Mouse (Mus musculus): ENCODE results near the gene Ccnd1. TPM values are rescaled to one million over a fixed set of nuclear protein-coding genes. Genes with fewer than 3 reads are reported as not detected.
A peak's percentile ranks its signal among the peaks of the same experiment; 100 is the strongest.
"Not testable (repeated sequence)": the region's sequence is repeated elsewhere in the genome, so short reads cannot be mapped to it uniquely, and the experiment has no call there.

Ccnd1 gene
- polyA plus RNA-seq, 1 experiment from 2014 or later = 134 TPM

GRCm38 (mm10) chr7:144896294-144897218 lies 43.2 kb downstream of the Ccnd1 start, which contains the start of gene Fgf15:
Gene Fgf15 (plus strand): TSS chr7:144896531.
- Histone ChIP-seq H3K27ac (no peak within 1 kb of the TSS), H3K4me2 (peak within 1 kb of the TSS; percentile 94), H3K4me3 (peak within 1 kb of the TSS; percentile 46), H3K9me3 (no peaks in the 10 kb centered on the region), H3K36me3 (no peaks in the 10 kb centered on the region), H3K4me1 (peaks cover 24% of the 10 kb centered on the region), H3K9ac (peak within 1 kb of the TSS; percentile 36), H3K27me3 (peaks cover 70% of the 10 kb centered on the region)
- ATAC-seq (ENCODE audit: borderline replicate concordance, extremely low read depth, low FRiP score, low TSS enrichment) = peak; percentile 46; the same call in 1 of the 2 replicates
- under 1% methylated on average over 65 of the region's 65 CpGs for WGBS

GRCm38 (mm10) chr7:144895305-144896111 lies 44.2 kb downstream of the Ccnd1 start:
- H3K27me3 ChIP-seq = peaks cover 70% of the 10 kb centered on the region
- no peaks in the 10 kb centered on the region for H3K36me3 ChIP-seq
- no peaks in the 10 kb centered on the region for H3K9me3 ChIP-seq
- peaks cover 24% of the 10 kb centered on the region for H3K4me1 ChIP-seq
- peak overlapping the region; percentile 46 for H3K4me3 ChIP-seq
- H3K4me2 ChIP-seq = peak overlapping the region; percentile 94
- WGBS = under 1% methylated on average over 37 of the region's 37 CpGs
- H3K9ac ChIP-seq = peak overlapping the region; percentile 36
- ATAC-seq (ENCODE audit: borderline replicate concordance, extremely low read depth, low FRiP score, low TSS enrichment) = peak; percentile 80
- H3K27ac ChIP-seq = no peak overlapping the region

- no peaks in the 10 kb centered on the region for H3K36me3 ChIP-seq
- H3K4me3 ChIP-seq = no peak overlapping the region
- H3K4me2 ChIP-seq = no peak overlapping the region
- no peak overlapping the region for H3K9ac ChIP-seq
- no peaks in the 10 kb centered on the region for H3K9me3 ChIP-seq
- peaks cover 66% of the 10 kb centered on the region for H3K27me3 ChIP-seq
- 6% methylated on average over 4 of the region's 4 CpGs for WGBS
- peaks cover 24% of the 10 kb centered on the region for H3K4me1 ChIP-seq
- ATAC-seq (ENCODE audit: borderline replicate concordance, extremely low read depth, low FRiP score, low TSS enrichment) = no peak
- no peak overlapping the region for H3K27ac ChIP-seq
Measured at GRCm38 (mm10) chr7:144894706-144895105, 45.0 kb downstream of the Ccnd1 start.

- Histone ChIP-seq H3K4me2 (no peak overlapping the region), H3K9me3 (no peaks in the 10 kb centered on the region), H3K27me3 (peaks cover 65% of the 10 kb centered on the region), H3K4me3 (no peak overlapping the region), H3K27ac (no peak overlapping the region), H3K36me3 (no peaks in the 10 kb centered on the region), H3K4me1 (peaks cover 24% of the 10 kb centered on the region), H3K9ac (no peak overlapping the region)
- WGBS = 7% methylated on average over 5 of the region's 5 CpGs
- ATAC-seq (ENCODE audit: borderline replicate concordance, extremely low read depth, low FRiP score, low TSS enrichment) = no peak
Measured at GRCm38 (mm10) chr7:144894191-144894590, 45.5 kb downstream of the Ccnd1 start.

GRCm38 (mm10) chr7:144892322-144892721 lies 47.4 kb downstream of the Ccnd1 start:
- Histone ChIP-seq H3K27me3 (peaks cover 55% of the 10 kb centered on the region), H3K27ac (no peak overlapping the region), H3K9ac (no peak overlapping the region), H3K9me3 (no peaks in the 10 kb centered on the region), H3K4me2 (no peak overlapping the region), H3K4me3 (no peak overlapping the region), H3K36me3 (no peaks in the 10 kb centered on the region), H3K4me1 (peaks cover 28% of the 10 kb centered on the region)
- 46% methylated on average over 6 of the region's 6 CpGs for WGBS
- no peak for ATAC-seq (ENCODE audit: borderline replicate concordance, extremely low read depth, low FRiP score, low TSS enrichment)

- WGBS = 70% methylated on average over 2 of the region's 2 CpGs
- Histone ChIP-seq H3K36me3 (no peaks in the 10 kb centered on the region), H3K27me3 (peaks cover 50% of the 10 kb centered on the region), H3K27ac (no peak overlapping the region), H3K4me1 (peaks cover 24% of the 10 kb centered on the region), H3K9me3 (no peaks in the 10 kb centered on the region), H3K9ac (no peak overlapping the region), H3K4me2 (no peak overlapping the region), H3K4me3 (no peak overlapping the region)
- ATAC-seq (ENCODE audit: borderline replicate concordance, extremely low read depth, low FRiP score, low TSS enrichment) = no peak
Measured at GRCm38 (mm10) chr7:144891863-144892262, 47.9 kb downstream of the Ccnd1 start.

GRCm38 (mm10) chr7:144890661-144891060 lies 49.1 kb downstream of the Ccnd1 start:
- not testable (repeated sequence) for H3K36me3 ChIP-seq; H3K27ac ChIP-seq; H3K4me3 ChIP-seq; ATAC-seq (ENCODE audit: borderline replicate concordance, extremely low read depth, low FRiP score, low TSS enrichment); H3K9ac ChIP-seq; H3K4me2 ChIP-seq; H3K9me3 ChIP-seq
- Histone ChIP-seq H3K4me1 (peaks cover 12% of the 10 kb centered on the region), H3K27me3 (peaks cover 38% of the 10 kb centered on the region)
- 100% methylated on average over 1 of the region's 1 CpGs for WGBS

- ATAC-seq (ENCODE audit: borderline replicate concordance, extremely low read depth, low FRiP score, low TSS enrichment) = no peak
- Histone ChIP-seq H3K27ac (no peak overlapping the region), H3K9ac (no peak overlapping the region), H3K9me3 (no peaks in the 10 kb centered on the region), H3K4me3 (no peak overlapping the region), H3K36me3 (no peaks in the 10 kb centered on the region), H3K4me2 (0 out of 2 replicates have a peak overlapping the region, but pooled peaks have one; percentile 4), H3K4me1 (0 out of 2 replicates have a peak, but pooled peaks cover 4% of the 10 kb centered on the region), H3K27me3 (peaks cover 21% of the 10 kb centered on the region)
- WGBS = 6% methylated on average over 18 of the region's 18 CpGs
Measured at GRCm38 (mm10) chr7:144888564-144889299, 51.0 kb downstream of the Ccnd1 start.

GRCm38 (mm10) chr7:144887672-144888071 lies 52.1 kb downstream of the Ccnd1 start:
- no peak for ATAC-seq (ENCODE audit: borderline replicate concordance, extremely low read depth, low FRiP score, low TSS enrichment)
- H3K4me2 ChIP-seq = no peak overlapping the region
- H3K9me3 ChIP-seq = no peaks in the 10 kb centered on the region
- H3K4me1 ChIP-seq = 0 out of 2 replicates have a peak, but pooled peaks cover 4% of the 10 kb centered on the region
- peaks cover 20% of the 10 kb centered on the region for H3K27me3 ChIP-seq
- H3K27ac ChIP-seq = no peak overlapping the region
- no peak overlapping the region for H3K9ac ChIP-seq
- WGBS = 75% methylated on average over 2 of the region's 2 CpGs
- H3K4me3 ChIP-seq = no peak overlapping the region
- no peaks in the 10 kb centered on the region for H3K36me3 ChIP-seq

- no peaks in the 10 kb centered on the region; the same call in 1 of the 2 replicates for H3K27me3 ChIP-seq
- no peaks in the 10 kb centered on the region for H3K9me3 ChIP-seq
- H3K36me3 ChIP-seq = no peaks in the 10 kb centered on the region
- no peak overlapping the region for H3K4me2 ChIP-seq
- H3K4me1 ChIP-seq = no peaks in the 10 kb centered on the region
- no peak for ATAC-seq (ENCODE audit: borderline replicate concordance, extremely low read depth, low FRiP score, low TSS enrichment)
- H3K27ac ChIP-seq = no peak overlapping the region
- H3K9ac ChIP-seq = no peak overlapping the region
- WGBS = 14% methylated on average over 2 of the region's 2 CpGs
- no peak overlapping the region for H3K4me3 ChIP-seq
Measured at GRCm38 (mm10) chr7:144883106-144883505, 56.6 kb downstream of the Ccnd1 start.

Measured in lung, embryonic 15.5 days (tissue).